Comparison of ENCODE assay signal across 11 mouse cellular contexts in the genomic region with DNA sequence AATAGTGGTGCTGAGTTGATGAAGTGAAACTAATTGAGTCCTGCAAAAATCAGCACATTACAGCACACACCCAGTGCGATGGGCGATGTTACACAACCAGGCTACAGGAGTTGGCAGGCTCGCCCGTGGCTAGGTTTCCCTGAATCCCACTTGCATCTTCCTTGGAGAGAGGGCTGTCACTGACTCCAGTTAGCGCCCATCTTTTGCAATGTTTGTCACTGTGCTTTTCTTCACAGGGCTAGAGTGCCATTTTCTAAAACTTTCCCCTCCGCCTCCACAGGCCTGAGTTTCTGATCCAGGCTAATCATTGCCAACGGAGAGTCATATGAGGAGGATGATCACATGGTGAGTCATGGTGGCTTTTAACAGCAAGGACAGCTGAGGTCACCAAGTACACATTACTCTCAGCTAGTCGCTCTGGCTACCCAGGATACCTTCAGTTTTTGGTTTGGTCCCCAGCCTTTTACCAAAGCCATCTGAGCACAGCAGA.
DNase-seq lines count a peak whose midpoint lies in the region; ATAC-seq and TF ChIP-seq lines count a peak whose summit lies in the region.
"Had no signal": no experiment of that assay in that cellular context is flagged by ENCODE, and none has a peak within 500 bp of the region (broad histone marks: within the 10 kb centered on the region; RNA-seq: fewer than 3 reads in every experiment).

No protein-coding gene starts in this region.

- H3K4me2 ChIP-seq in liver, embryonic 16.5 days (ENCODE audit: low read depth, low read length): no peak overlapping the region
- no peak overlapping the region for H3K4me2 ChIP-seq in hindbrain, postnatal 0 days (ENCODE audit: low read depth, low read length)
- H3K4me2 ChIP-seq: neural tube, embryonic 13.5 days had no signal

- no peaks in the 10 kb centered on the region for H3K9me3 ChIP-seq in liver, embryonic 16.5 days (replicated peaks; ENCODE audit: control insufficient read depth, low read length)
- no peaks in the 10 kb centered on the region for H3K9me3 ChIP-seq in hindbrain, postnatal 0 days (ENCODE audit: low read length)
- H3K9me3 ChIP-seq: neural tube, embryonic 13.5 days had no signal

- no peak overlapping the region for H3K9ac ChIP-seq in liver, embryonic 16.5 days (ENCODE audit: low read depth, low read length)
- H3K9ac ChIP-seq in hindbrain, postnatal 0 days (replicated peaks; ENCODE audit: low read length): no peak overlapping the region
- H3K9ac ChIP-seq: liver, embryonic 14.5 days; neural tube, embryonic 13.5 days had no signal

- intact Hi-C loops in heart, postnatal 25 days (cut with DNase I): no loop called here

- H3K4me3 ChIP-seq in liver, embryonic 16.5 days (ENCODE audit: low read depth, low read length): no peak overlapping the region
- H3K4me3 ChIP-seq in hindbrain, postnatal 0 days (ENCODE audit: low read length): no peak overlapping the region
- H3K4me3 ChIP-seq: neural tube, embryonic 13.5 days had no signal

- H3K4me1 ChIP-seq in liver, embryonic 16.5 days (ENCODE audit: control insufficient read depth, low read depth, low read length): no peaks in the 10 kb centered on the region
- H3K4me1 ChIP-seq in hindbrain, postnatal 0 days (ENCODE audit: insufficient read depth, low read length): no peaks in the 10 kb centered on the region
- H3K4me1 ChIP-seq: neural tube, embryonic 13.5 days had no signal

- no peak overlapping the region for H3K27ac ChIP-seq in liver, embryonic 16.5 days (ENCODE audit: low read length)
- H3K27ac ChIP-seq in hindbrain, postnatal 0 days: no peak overlapping the region
- H3K27ac ChIP-seq: liver, embryonic 14.5 days; neural tube, embryonic 13.5 days had no signal

- ATAC-seq in liver, embryonic 16.5 days (ENCODE audit: low read depth): peak; percentile 39; the same call in 1 of the 2 replicates
- ATAC-seq in megakaryocyte, adult 5-6 weeks (ENCODE audit: poor library complexity, severe bottlenecking): peak; percentile 94
- ATAC-seq in hindbrain, postnatal 0 days: no peak

- no peak for TF ChIP-seq CTCF in hindbrain, postnatal 0 days (IDR thresholded peaks at IDR 0.05; ENCODE audit: low read depth)

- DNase-seq in liver: no peak
- peak; percentile 63 for DNase-seq in adrenal gland, postnatal 14 days
- DNase-seq in heart, postnatal 25 days (ENCODE audit: low spot score): peak; percentile 26
- DNase-seq in left cerebral cortex, adult 9 months (ENCODE audit: low spot score in 2 of 2): no peak
- no peak for DNase-seq in hindbrain, postnatal 0 days (ENCODE audit: low spot score)
- no peak for DNase-seq in thymus, postnatal 25 days
- DNase-seq: cerebellum, adult 11-12 months had no signal

- H3K36me3 ChIP-seq in liver, embryonic 16.5 days (ENCODE audit: control insufficient read depth, insufficient read depth): peaks cover 11% of the 10 kb centered on the region
- peaks cover 8% of the 10 kb centered on the region; the same call in 1 of the 2 replicates for H3K36me3 ChIP-seq in hindbrain, postnatal 0 days (ENCODE audit: insufficient read depth, low read length)

- 76% methylated on average over 8 of the region's 8 CpGs for WGBS in liver, embryonic 16.5 days (ENCODE audit: insufficient replicate concordance)
- 75% methylated on average over 8 of the region's 8 CpGs for WGBS in hindbrain, postnatal 0 days

- H3K27me3 ChIP-seq in liver, embryonic 16.5 days (ENCODE audit: control insufficient read depth, insufficient read depth, low read depth, low read length): no peaks in the 10 kb centered on the region
- no peaks in the 10 kb centered on the region for H3K27me3 ChIP-seq in hindbrain, postnatal 0 days (ENCODE audit: insufficient read depth, low read length)
- H3K27me3 ChIP-seq: neural tube, embryonic 13.5 days had no signal

Comparison
In these comparisons a context has a peak if more than half of its experiments do, and no peak if none do; other contexts are left out.
1. DNase-seq: peak in adrenal gland, postnatal 14 days (single experiment) and heart, postnatal 25 days (single experiment); none in liver (single experiment), left cerebral cortex, adult 9 months (0 of 2), hindbrain, postnatal 0 days (single experiment) and thymus, postnatal 25 days (single experiment).